Mouse (Mus musculus) embryonic fibroblast, embryonic 13.5 days (primary cell): ENCODE data around the gene Gpatch1.
"Not testable (repeated sequence)": the region's sequence is repeated elsewhere in the genome, so short reads cannot be mapped to it uniquely, and the experiment has no call there.

ENCODE experiments used
- CTCF ChIP-seq: IDR thresholded peaks from 2 replicates; pipeline ENCODE4 v1.5.1; 2011; ENCODE audit warnings: mild to moderate bottlenecking, control low read depth, low read length, moderate library complexity, borderline replicate concordance; ENCODE audit not compliant: insufficient read depth
- POLR2A ChIP-seq: IDR thresholded peaks from 2 replicates; pipeline ENCODE4 v1.6.1; 2011; ENCODE audit warnings: low read depth, mild to moderate bottlenecking, control low read depth, low read length, moderate library complexity

- TF ChIP-seq CTCF, POLR2A: not testable (repeated sequence)
Observed at GRCm38 (mm10) chr7:35237935-35238334, 80.3 kb downstream of the Gpatch1 start.
